Mouse (Mus musculus) olfactory bulb, adult 2 months (tissue): Measurements from ENCODE around the gene Rps6ka6. TPM values are rescaled to one million over a fixed set of nuclear protein-coding genes. Genes with fewer than 3 reads are reported as not detected.

Experiments used
- H3K27ac ChIP-seq: fragments of 200-500 bp; 2 replicates; pipeline ENCODE4 v1.5.1; 2012; ENCODE audit warnings: low read depth, low read length; ENCODE audit not compliant: insufficient read depth
- H3K4me1 ChIP-seq: fragments of 200-500 bp; 2 replicates; pipeline ENCODE4 v1.6.1; 2012; ENCODE audit warnings: low read length; ENCODE audit not compliant: control insufficient read depth, insufficient read depth
- H3K4me3 ChIP-seq: fragments of 200-500 bp; 2 replicates; pipeline ENCODE4 v1.5.1; 2012; ENCODE audit warnings: mild to moderate bottlenecking, low read depth, low read length, moderate library complexity; ENCODE audit not compliant: insufficient read depth
- CTCF ChIP-seq: fragments of 200-500 bp; IDR thresholded peaks from 2 replicates; pipeline ENCODE4 v1.5.1; 2012; ENCODE audit warnings: low read depth, mild to moderate bottlenecking, low read length, moderate library complexity; ENCODE audit not compliant: insufficient read depth
- POLR2A ChIP-seq: fragments of 200-500 bp; IDR thresholded peaks from 2 replicates; pipeline ENCODE4 v1.6.1; 2012; ENCODE audit warnings: mild to moderate bottlenecking, low read depth, low read length, moderate library complexity; ENCODE audit not compliant: insufficient read depth
- WGBS: fragments of 180-500 bp; shearing (Covaris S2); methylation state at CpG from one replicate; pipeline ENCODE4 v1.1.7; 2018; 5-methylcytosine and 5-hydroxymethylcytosine counted together
- polyA plus RNA-seq: library from polyadenylated mRNA; stranded (reverse); fragments of >200 nt; gene quantifications from 2 replicates; pipeline ENCODE4 v1.2.4, GENCODE M21; 2012; ENCODE audit warnings: low replicate concordance; ENCODE audit not compliant: missing spikeins, insufficient read depth, insufficient read length

The Rps6ka6 gene
- polyA plus RNA-seq, 1 experiment: not detected

- Histone ChIP-seq H3K27ac (no peak overlapping the region), H3K4me3 (no peak overlapping the region), H3K4me1 (no peaks in the 10 kb centered on the region)
- WGBS: 90% methylated on average over 2 of the region's 2 CpGs
- no peak for TF ChIP-seq CTCF
- TF ChIP-seq POLR2A: no peak
These were observed 132.9 kb downstream of the Rps6ka6 start for GRCm38 (mm10) chrX:111404816-111405215.

DNA sequence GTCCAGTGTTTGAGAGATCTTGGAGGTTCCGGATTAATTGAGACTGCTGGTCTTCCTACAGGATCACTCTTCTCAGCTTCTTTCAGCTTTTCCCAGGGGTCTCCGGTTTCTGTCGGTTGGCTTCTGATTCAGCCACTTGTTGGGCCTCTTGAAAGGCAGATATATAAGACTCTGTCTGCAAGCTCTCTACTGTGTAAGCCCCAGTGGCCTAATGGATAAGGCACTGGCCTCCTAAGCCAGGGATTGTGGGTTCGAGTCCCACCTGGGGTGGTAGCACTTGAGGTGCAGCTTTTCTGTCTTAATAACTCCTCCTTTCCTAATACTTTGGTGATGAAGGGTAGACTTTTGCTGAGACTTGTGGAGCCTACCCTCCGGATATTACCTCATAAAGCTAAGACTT is 160.7 kb downstream of the Rps6ka6 start:
- H3K4me3 ChIP-seq: no peak overlapping the region
- H3K4me1 ChIP-seq: no peaks in the 10 kb centered on the region
- whole genome bisulfite sequencing: 90% methylated on average over 5 of the region's 5 CpGs
- no peak overlapping the region for H3K27ac ChIP-seq
- TF ChIP-seq CTCF (no peak), POLR2A (no peak)

DNA sequence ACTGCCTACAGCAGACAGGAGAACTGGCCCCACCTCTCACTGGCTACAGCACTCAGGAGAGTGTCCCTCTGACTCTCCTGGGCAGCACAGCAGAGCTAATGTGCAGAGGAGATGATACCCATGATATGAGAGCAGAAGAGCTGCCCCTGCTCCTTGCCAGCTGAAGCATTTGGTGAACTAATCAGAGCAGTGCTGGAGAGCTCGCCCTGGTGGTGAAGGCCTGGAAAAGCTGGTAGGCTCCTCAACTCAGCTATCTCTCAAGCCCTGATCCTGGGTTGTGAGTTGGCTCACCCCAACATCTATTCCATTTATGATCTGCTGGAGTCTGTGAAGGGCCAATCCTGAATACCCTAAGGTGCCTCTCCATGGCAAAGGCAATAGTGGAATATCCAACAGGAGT is 163.6 kb downstream of the Rps6ka6 start:
- H3K4me1 ChIP-seq: no peaks in the 10 kb centered on the region
- H3K4me3 ChIP-seq: no peak overlapping the region
- WGBS: 38% methylated on average over 1 of the region's 1 CpGs
- H3K27ac ChIP-seq: no peak overlapping the region
- TF ChIP-seq CTCF (no peak), POLR2A (no peak)

Other genes with a start within 250 kb of the Rps6ka6 start
- not detected in 2 replicates for gene Hdx, start 159.1 kb upstream of the Rps6ka6 start, polyA plus RNA-seq